Mouse (Mus musculus) heart, embryonic 11.5 days (tissue): Measurements from ENCODE around the gene Ebna1bp2. TPM values are rescaled to one million over a fixed set of nuclear protein-coding genes. Genes with fewer than 3 reads are reported as not detected.

Experiments
- ATAC-seq: fragments of 200-750 bp; cut with Nextera tagmentation; replicated peaks from 2 replicates; pipeline ENCODE4 v1.8.0; 2017; ENCODE audit warnings: moderate library complexity; ENCODE audit not compliant: insufficient number of reproducible peaks, low FRiP score, low TSS enrichment
- H3K27ac ChIP-seq: fragments of 300-500 bp; sonication (generic); 2 replicates; pipeline ENCODE4 v1.5.1; 2014; ENCODE audit warnings: mild to moderate bottlenecking, low read depth, low read length
- H3K27me3 ChIP-seq: fragments of 300-500 bp; sonication (generic); 2 replicates; pipeline ENCODE4 v1.6.1; 2014; ENCODE audit warnings: mild to moderate bottlenecking, low read length, mixed read lengths; ENCODE audit not compliant: control insufficient read depth, insufficient read depth
- H3K36me3 ChIP-seq: fragments of 300-500 bp; sonication (generic); 2 replicates; pipeline ENCODE4 v1.6.1; 2014; ENCODE audit warnings: mild to moderate bottlenecking, low read length, moderate library complexity, mixed read lengths; ENCODE audit not compliant: control insufficient read depth, insufficient read depth
- H3K4me1 ChIP-seq: fragments of 300-500 bp; sonication (generic); 2 replicates; pipeline ENCODE4 v1.6.1; 2014; ENCODE audit warnings: low read length; ENCODE audit not compliant: control insufficient read depth, insufficient read depth
- H3K4me2 ChIP-seq: fragments of 300-500 bp; sonication (generic); 2 replicates; pipeline ENCODE4 v1.6.1; 2014; ENCODE audit warnings: mild to moderate bottlenecking, moderate library complexity
- H3K4me3 ChIP-seq: fragments of 300-500 bp; sonication (generic); 2 replicates; pipeline ENCODE4 v1.5.1; 2014; ENCODE audit warnings: low read depth, low read length
- H3K9ac ChIP-seq: fragments of 300-500 bp; sonication (generic); 2 replicates; pipeline ENCODE4 v1.6.1; 2014; ENCODE audit warnings: mild to moderate bottlenecking, low read depth, low read length, moderate library complexity
- H3K9me3 ChIP-seq: fragments of 300-500 bp; sonication (generic); replicated peaks from 2 replicates; pipeline ENCODE4 v1.6.1; 2016; ENCODE audit warnings: low read length; ENCODE audit not compliant: control insufficient read depth
- WGBS: fragments of 180-500 bp; shearing (Covaris S2); extraction: QIAGEN DNeasy Blood & Tissue Kit; methylation state at CpG from one replicate; pipeline ENCODE4 v1.1.7; 2014; ENCODE audit not compliant: insufficient replicate concordance; 5-methylcytosine and 5-hydroxymethylcytosine counted together
- polyA plus RNA-seq: library from polyadenylated mRNA; unstranded; fragments of >200 nt; fragmentation: Nextera tagmentation; extraction: Ambion mirVana; gene quantifications from 2 replicates; pipeline ENCODE4 v1.2.1, GENCODE M21; 2014

The Ebna1bp2 gene
- polyA plus RNA-seq, 1 experiment from 2014 or later: 111 TPM

DNA sequence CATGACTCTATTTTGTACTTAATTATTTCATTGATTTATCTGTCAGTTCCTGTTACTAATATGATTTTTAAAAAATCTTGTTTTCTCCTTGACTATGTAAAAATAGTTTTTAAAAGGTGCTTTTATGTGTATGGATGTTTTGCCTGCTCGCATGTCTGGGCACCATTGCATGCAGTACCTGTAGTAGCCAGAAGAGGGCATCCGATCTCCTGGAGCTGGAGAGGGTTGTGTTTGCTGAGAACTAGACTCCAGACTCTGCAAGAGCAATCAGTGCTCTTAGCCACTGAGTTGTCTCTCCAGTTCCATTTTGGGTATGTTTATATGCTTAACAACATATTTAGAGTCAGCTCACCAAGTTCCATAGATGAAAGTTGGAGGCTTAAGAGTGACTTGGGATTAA, 24.6 kb downstream of the Ebna1bp2 start:
- Histone ChIP-seq H3K9me3 (no peaks in the 10 kb centered on the region), H3K27me3 (no peaks in the 10 kb centered on the region), H3K4me3 (no peak overlapping the region), H3K4me1 (no peaks in the 10 kb centered on the region), H3K36me3 (no peaks in the 10 kb centered on the region), H3K4me2 (no peak overlapping the region), H3K9ac (no peak overlapping the region), H3K27ac (no peak overlapping the region)
- 11% methylated on average over 2 of the region's 2 CpGs for WGBS
- no peak for ATAC-seq

GRCm38 (mm10) chr4:118658652-118659051, 38.1 kb downstream of the Ebna1bp2 start, which contains the start of gene Olfr62:
TSS of gene Olfr62 (plus strand) at chr4:118658952.
- H3K4me1 ChIP-seq: no peaks in the 10 kb centered on the region
- H3K4me3 ChIP-seq: no peak within 1 kb of the TSS
- ATAC-seq: no peak
- no peaks in the 10 kb centered on the region for H3K9me3 ChIP-seq
- no peaks in the 10 kb centered on the region for H3K36me3 ChIP-seq
- no peaks in the 10 kb centered on the region for H3K27me3 ChIP-seq
- no peak within 1 kb of the TSS for H3K27ac ChIP-seq
- H3K9ac ChIP-seq: no peak within 1 kb of the TSS
- H3K4me2 ChIP-seq: no peak within 1 kb of the TSS

Other genes with a start within 250 kb of the Ebna1bp2 start
- gene Szt2, start 211.5 kb upstream of the Ebna1bp2 start, polyA plus RNA-seq: 6.6 and 7.6 TPM in 2 replicates
- 91.1 and 95.1 TPM in 2 replicates for gene Med8, start 211.5 kb upstream of the Ebna1bp2 start, polyA plus RNA-seq
- gene Elovl1, start 192.7 kb upstream of the Ebna1bp2 start, polyA plus RNA-seq: 59.7 and 68.4 TPM in 2 replicates
- gene Cdc20, start 183.4 kb upstream of the Ebna1bp2 start, polyA plus RNA-seq: 169 and 179 TPM in 2 replicates
- gene Mpl, start 163.3 kb upstream of the Ebna1bp2 start, polyA plus RNA-seq: 3.7 and 4.4 TPM in 2 replicates
- 34.6 and 40.9 TPM in 2 replicates for gene Tie1, start 130.7 kb upstream of the Ebna1bp2 start, polyA plus RNA-seq
- gene 2610528J11Rik, start 93.8 kb upstream of the Ebna1bp2 start, polyA plus RNA-seq: 0.31 and 0.39 TPM in 2 replicates
- 0.16 and 0.45 TPM in 2 replicates for gene Tmem125, start 76.8 kb upstream of the Ebna1bp2 start, polyA plus RNA-seq
- gene Cfap57, start within 50 bp of the Ebna1bp2 start, polyA plus RNA-seq: 1.2 and 1.5 TPM in 2 replicates
- not detected in 2 replicates for gene Olfr62, start 38.2 kb downstream of the Ebna1bp2 start, polyA plus RNA-seq
- not detected in 2 replicates for gene Olfr1342, start 72.0 kb downstream of the Ebna1bp2 start, polyA plus RNA-seq
- gene Olfr1341, start 82.7 kb downstream of the Ebna1bp2 start, polyA plus RNA-seq: not detected in 2 replicates
- gene Olfr1340, start 99.3 kb downstream of the Ebna1bp2 start, polyA plus RNA-seq: not detected in 2 replicates
- not detected in 2 replicates for gene Olfr1339, start 111.4 kb downstream of the Ebna1bp2 start, polyA plus RNA-seq
- not detected in 2 replicates for gene Olfr1338, start 137.9 kb downstream of the Ebna1bp2 start, polyA plus RNA-seq
- not detected in 2 replicates for gene Olfr1337, start 161.8 kb downstream of the Ebna1bp2 start, polyA plus RNA-seq
- gene Olfr1335, start 189.1 kb downstream of the Ebna1bp2 start, polyA plus RNA-seq: not detected in 2 replicates
- not detected in 2 replicates for gene Olfr1333, start 215.5 kb downstream of the Ebna1bp2 start, polyA plus RNA-seq
- gene Olfr1331, start 243.8 kb downstream of the Ebna1bp2 start, polyA plus RNA-seq: not detected in 2 replicates